Mouse (Mus musculus) kidney, adult 11 months (tissue): ENCODE data around the gene Elmo1.

Experiments
- DNase-seq: peaks from one replicate; pipeline ENCODE4 v3.0.0; 2022

The Elmo1 gene

DNA sequence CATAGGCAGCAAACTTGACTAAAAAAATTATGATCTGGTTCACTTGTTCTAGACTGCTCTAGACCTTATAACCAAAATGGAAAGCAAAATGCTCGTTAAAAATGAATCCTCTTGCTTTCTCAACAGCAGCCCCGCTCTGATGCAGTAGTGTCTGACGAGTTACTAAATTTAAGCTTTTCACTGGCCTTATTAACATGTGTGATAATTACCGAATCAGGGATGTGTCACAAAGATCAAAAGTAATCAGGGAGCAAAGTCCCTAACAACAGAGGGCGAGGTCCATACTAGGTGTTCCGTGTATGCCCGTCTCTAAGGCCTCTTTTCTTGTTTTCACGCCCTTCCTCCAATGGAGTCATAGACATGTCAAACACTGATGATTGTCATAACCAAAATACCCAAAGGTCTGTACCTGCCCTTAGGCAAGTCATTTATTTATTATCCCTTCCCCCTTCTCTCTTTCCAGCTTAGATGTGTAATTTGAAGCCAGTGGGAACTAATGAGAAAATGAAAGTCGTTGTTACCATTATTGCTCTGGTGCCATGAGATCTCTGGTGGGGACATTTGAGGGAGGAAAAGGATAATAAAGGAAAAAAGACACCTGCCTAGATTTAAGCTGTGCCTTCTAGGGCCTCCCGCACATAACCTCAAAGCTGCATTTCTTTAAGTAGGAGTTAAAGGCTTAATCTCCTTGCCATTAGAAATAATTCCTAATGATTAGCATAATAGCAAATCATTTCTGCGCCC lies 316.2 kb downstream of the Elmo1 start:
- DNase-seq: no peak

DNA sequence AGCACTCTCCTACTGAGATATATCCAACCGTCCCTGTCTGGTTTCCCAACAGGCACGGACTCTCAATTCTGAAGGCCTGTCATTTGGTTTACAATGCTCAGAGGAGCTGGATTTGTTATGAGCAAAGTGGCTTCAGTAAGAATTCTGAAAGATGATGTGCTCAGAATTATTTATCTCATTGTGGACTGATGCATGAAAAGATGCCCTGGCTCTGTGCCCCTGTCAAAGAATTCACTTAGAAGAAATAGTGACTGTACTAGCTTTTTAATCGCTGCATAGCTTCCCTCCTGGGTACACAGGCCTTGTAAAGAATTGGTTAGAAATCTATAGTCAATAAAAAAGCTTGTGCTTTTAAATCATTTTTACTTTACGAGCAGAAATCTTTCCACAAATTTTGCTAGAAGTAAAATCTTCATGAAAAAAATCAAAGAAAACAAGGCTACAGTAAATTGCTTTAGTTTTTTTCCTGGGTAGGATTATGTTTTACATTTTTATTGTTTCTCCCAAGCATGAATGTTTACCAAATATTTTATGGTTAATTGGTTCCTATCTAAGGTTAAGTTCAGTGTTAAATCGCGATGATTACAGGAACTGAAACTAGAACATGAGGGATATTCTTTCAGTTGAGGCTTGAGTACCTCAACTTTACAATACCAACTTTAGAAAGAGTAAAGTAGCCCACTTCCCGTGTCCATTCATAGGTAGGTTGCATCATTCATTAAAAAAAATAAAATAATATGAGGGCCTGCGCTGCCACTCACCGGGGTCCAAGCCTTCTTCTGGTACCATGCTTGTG lies 320.1 kb downstream of the Elmo1 start:
- DNase-seq: no peak

DNA sequence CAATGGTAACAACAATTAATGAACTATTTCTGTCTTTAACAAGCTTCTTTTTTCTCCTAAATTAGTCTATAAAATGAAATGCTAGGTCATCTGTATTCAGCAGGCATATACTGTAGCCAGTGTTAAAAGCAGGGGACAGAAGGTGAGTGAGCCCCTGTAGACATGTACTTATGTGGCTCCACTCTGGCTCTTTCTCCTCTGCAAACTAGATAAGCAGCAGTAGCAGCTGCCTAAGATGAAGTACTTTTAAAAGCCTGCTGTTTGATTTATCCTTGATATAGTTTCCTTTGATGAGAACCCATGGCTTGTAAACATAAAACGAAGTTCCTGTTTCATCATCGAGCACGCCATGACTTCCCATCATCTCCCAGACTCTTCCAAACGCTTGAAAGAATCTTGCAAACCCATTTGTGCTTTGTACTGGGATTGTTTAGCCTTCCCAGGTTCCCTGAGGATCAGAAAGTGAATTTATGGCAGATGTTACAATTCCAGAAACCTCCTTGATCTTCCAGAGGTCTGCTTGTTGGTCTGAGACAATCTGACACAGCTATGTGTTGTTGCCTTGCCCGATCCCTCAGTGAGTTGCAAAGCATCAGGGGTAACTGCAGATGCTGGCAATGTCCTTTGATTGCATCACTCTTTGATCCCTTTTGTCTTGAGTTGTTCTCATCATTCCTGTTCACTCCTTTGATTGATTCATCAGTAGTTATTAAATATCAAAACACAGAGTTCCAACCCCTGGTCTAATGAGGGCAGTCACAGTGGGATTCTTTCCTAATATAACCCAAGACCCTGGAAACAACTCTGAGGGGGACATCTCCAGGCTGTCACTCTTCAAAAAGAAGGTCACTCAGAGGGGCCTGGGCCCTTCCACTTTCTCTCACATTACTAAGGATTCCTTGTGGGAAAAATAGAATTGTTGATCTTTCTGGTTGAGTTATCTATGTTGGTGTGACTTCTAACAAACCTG lies 326.6 kb downstream of the Elmo1 start:
- DNase-seq: no peak

DNA sequence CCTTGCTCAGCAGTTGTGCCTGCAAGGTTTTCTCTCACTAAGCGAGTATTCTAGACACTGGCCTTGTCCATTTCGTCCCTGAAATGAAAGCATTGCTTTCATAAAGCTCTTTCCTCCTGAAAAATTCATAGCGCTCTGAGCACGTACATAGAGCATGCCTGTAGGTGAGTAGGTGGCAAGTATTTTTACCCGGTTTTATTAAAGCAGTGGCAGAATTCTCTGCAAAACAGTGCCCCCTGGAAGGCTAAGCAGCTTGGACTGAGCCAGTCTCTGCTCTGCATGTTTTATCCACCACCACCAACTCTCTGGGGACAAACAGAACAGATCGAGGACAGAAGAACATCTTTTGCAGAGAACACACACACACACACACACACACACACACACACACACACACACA lies 340.6 kb downstream of the Elmo1 start:
- DNase-seq: no peak

DNA sequence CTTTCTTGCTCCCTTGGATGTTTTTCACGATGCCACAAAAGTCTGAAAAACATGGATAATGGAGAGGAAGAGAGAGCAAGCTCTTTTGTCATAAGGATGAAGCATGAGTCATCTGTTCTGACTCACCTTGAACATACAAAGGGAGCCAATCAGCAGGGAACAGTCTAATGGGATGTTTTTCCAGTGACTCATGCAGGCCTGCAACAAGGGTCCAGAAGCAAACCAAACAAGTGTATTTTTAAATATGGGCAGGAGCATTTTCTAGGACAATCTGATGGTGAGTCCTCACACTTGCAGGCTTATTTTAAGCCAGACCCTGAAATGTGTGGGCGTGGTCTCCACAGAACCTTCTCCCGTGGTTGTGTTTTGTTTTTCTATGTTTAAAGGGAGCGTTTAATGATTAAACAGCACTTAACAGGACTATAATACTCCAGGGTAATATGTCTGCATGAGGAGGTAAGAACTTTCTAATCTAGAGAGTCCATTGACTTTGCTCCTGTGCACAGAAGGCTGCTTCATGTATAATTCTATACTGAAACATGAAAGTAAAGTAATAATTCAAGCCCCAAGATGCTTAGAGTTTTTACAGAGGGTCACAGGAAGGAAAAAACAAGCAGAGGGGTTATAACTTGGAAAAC lies 342.9 kb downstream of the Elmo1 start:
- DNase-seq: peak; percentile 7

DNA sequence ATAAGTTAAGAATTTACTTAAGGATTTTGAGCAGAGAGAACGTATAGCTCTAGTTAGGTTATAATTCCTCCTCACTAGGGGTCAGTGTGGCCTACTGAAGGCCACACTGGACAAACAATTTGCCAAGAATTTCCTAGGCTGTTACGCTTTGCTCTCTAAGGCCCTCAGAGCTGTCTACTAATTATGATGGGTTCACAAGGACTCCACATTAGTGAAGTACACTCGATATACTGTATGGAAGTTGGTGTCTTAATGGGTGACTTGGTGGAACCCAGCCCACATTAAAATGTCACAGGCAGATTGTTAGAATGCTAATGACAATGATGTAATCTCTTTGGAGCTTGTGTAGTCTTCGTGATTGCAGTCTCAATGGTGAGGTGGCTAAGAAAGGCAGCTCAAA lies 343.7 kb downstream of the Elmo1 start:
- no peak for DNase-seq

DNA sequence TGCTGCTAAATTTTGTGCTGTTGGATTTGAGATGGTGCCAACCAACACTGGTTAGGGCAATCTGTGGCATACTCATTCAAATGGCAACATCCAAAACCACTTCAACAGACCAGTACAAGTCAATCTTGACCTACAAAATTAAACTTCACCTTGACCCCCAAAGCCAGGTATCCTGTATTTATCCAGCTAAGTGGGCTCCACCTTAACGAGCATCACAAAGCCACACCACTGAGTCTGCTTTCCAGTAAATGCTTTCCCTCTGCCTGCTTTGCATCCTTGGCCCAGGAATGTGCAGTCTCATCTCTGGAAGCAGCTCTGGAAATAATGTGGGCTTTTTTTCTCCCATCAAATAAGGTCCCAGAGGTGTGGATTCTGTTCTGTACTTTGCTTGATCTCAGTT lies 349.1 kb downstream of the Elmo1 start:
- DNase-seq: no peak

DNA sequence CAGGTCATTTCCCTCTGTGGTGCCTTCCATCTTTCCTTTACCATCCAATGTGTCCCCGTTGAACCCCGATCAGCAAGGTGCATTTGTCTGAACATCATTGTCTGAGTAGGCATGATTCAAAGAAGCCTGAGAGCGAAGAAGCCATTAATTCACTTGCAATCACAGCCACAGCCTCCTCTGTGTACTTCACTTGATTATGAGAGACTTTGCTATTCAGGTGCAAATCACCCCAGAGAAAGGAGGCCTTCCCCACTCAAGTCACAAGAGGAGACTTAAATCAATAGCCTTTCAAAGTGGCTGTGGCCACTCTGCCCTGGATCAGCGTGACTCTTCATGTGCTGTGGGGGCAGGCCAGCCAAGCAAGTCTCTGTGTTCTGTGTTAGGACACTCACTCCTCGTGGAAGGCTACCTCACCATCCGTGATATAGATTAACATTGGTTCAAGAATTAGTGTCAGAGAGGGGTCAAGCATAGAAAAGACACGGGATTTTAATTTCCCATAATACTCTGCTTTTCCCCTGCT lies 360.5 kb downstream of the Elmo1 start:
- DNase-seq: no peak

DNA sequence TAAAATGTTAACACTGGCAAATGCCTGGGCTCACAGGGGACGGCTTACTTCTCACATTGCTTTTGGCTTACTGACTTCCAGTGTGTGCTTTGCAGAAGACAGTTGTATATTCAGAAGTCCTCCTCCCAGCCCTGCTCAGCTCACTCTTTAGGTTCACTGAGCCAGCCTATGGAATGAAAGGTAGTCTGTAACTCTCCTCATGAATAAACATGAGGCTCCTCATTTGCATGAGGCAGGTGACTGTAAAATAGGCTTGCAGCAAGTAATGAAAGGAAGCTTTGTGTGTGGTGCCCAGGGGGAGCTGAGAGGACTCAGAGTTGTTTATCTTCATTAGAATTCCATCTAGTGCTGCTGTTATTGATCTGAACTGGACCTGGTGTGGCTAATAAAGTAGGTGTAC lies 364.0 kb downstream of the Elmo1 start:
- DNase-seq: no peak

DNA sequence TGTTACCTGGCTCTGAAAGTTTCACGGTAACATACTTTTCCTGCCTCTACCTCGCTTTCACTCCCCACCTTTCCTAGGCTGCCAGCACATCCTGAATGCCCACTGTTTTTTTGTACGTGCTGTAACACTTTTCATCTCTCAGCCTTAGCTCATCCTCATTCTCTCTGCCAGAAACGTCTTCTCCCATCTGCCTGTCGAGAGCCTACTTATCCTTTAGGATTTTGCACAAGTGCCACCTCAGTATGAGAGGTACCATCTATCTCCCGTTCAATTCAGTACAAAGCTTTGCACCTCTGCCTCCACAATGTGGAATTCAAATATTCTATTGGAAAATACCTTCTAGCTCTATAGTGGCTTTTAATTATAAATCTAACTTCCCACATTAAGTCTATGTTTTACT lies 369.7 kb downstream of the Elmo1 start:
- no peak for DNase-seq

DNA sequence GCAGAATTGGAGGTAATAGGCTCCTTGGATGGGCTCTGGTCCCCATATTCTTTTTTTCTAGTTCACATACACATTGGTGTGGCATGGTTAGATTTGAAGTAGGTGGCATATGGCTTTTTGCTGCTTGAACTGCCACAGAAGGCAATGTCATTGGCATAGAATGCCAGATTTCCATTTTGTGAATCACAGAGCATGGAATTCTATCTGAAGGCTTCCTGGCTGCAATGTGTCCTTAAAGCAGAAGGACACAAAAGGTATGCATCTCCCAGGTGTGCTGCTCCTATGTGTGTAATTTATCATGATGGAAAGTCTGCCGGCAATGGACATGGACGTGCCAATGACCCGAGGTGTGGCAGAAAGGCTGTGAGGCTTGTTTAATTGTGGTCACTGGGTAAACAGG lies 371.2 kb downstream of the Elmo1 start:
- DNase-seq: no peak

DNA sequence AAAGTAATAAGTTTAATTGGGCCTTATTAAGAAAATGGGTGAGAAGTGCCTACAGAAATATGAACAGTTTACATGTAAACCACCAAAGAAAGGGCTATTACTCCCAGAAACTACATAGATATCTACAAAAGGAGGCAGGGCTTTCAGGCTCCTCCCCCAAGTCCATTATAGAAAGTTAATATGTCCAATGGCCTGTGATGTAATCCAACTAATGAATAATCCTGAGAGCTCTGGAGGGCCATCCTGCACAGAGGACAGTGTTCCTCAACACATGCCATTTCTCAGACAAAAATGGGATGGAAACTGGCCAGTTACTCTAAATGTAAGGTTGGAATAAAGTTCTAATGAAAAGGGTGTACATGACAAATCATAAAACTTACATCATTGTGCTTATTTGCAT lies 373.8 kb downstream of the Elmo1 start:
- no peak for DNase-seq

DNA sequence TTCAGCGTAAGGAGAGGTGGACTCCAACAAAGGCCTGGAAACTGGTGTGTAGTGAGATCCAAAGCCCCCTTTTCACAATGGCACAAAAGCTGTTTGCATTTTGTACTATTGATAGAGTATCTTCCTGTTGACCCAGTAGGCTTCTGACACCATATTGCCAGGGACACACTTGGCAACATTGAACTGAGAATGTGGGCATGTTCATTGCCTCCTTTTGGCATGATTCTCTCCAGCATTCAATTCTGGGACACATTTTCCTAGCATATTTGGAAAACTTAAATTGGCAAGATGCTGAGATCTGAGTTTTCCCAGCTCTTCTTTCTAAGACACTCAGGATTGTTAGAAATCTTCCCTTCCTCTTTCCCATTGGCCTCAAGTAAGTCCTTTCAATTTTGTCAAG lies 377.0 kb downstream of the Elmo1 start:
- DNase-seq: no peak

DNA sequence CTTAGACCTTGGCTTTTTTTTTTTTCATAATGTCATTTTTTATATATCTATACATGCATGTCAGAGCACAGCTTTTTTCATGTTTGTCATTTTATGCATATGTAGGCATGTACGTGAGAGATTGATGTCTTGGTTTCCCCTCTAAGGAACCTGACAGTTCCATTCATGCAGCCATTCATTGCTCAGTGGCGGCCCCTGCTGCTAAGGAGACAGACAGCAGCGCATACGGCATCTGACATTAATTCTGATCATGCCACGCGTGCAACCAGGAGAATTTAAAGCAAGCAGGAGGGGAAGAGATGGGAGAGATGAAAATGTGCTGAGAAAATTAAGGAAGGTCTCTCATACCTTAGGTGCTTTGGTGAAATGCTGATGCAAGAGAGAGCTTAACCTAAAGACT lies 381.3 kb downstream of the Elmo1 start:
- peak; percentile 23 for DNase-seq

DNA sequence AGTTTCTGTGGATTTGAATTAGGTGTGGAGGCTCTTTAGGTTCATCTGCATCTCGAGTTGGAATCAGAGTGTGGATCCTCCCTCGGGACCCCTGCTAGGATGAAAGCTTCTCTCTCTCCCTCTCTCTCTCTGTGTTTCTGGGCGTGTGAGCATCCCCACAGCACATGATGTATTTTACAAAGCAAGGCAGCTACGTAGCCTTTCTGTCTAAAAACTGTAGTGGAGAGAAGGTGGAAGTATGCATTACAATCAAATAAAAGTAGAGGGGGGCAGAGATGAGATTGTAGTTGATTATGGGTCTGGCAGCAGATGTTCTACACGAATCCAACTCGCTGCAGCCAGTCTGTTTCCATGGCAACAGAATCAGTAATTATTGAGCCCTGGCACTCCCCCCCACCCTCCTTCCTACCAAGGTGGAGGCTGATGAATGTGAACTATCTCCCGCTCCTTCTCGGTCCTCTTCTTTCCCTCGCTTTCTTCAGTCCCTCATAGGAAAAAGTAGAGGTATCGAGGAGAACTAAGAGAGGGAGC lies 382.0 kb downstream of the Elmo1 start:
- no peak for DNase-seq

DNA sequence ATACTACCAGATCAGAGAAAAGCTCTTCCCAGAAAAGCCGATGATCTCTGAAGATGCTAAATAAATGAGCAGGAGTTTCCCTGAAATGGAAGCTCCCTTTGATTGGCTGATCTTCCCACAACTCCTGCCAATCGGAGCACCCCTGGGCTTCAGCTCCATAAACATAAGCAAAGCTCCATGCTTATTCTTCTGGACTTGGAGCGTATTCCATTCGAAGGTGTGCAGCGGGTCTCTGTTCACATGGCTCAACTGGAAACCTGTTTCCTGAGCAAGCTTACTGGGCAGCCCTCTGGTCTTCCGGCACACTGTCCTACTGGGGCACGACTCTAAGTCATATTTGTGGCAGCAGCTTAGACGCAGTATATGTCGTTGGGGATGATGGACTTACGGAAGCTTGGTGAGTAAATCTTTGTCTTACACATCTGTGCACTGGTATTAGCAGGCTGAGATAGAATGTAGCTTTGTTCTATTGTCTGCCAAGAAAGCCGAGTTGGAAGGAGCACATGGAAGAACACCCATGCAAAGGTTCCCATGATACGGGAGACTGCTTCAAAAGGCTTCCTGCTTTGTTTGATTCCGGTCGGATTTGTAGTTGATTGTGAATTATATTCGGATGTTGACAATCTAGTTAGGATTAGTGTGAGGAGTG lies 382.6 kb downstream of the Elmo1 start:
- DNase-seq: no peak

DNA sequence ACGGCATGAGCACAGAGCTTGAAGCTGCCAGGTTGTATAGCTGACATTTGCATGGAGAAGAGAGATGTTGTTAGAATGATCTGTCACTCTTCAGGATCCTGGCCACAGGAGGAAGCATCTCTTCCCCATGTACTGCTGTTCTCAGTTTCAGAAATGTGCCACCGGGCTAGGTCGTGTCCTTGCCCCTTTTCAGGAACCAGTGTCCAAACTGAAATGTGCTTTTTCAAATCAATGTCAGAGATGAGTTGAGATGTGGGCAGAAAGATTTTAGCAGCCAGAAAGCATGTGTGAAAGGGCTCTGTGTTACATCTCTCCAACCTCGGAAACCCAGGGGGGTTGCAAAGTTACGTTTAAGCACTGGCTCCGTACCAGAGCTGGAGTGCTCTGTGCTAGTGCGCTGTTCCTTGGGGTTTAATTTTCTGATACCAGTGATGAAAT lies 383.3 kb downstream of the Elmo1 start:
- no peak for DNase-seq

DNA sequence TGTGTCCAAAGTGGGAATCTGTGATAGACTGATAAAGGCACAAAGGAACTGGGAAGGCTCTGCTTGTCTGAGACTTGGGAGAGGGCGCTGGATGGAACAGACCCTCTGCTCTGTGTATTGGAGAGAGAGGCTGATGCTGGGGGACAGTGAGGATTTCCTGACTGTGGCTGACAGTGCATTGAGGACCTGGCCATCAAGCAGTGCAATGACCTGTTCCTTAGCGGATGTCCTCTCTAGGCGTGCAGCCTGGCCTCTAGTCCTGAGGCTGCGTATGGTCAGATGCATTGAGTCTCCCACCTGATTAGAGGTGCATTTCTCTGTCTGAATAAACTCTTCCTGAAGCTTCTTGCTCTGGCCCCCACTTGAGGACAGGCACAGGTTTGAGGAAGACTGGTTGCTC lies 384.2 kb downstream of the Elmo1 start:
- DNase-seq: no peak

DNA sequence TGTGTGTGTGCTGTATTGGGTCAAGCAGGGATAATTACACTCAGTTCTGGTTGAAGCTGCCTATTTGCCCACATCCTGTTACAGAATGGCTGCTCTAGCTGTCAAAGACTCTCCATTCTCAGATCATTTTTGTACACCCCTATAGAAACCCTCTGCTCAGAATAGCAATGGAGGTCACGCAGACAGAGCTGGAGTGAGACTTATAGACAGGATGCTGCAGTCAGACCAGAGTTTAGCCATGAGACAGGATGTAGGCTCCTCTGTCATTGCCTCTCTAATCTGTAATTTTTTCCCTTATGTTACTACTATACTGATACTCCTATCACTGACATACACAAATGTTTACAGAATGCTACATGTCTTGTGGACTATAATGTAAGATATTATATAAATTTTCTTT lies 391.4 kb downstream of the Elmo1 start:
- DNase-seq: no peak

DNA sequence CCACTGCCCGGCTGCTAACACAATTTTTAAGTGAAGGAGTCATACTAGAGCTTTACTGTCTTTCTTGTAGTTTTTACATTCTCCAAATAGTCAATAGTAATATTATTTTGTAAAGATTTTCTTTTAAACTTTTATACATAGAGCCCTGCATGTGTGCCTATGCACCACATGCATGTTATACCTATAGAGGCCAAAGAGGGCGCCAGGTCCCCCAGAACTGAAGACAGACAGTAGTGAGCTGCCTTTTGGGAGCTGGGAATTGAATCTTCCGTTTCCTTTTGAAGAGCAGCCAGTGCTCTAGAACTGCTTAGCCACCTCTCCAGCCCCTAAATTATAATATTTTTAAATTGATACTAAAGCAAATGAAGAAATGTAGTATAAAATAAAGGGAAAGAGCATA lies 398.7 kb downstream of the Elmo1 start:
- no peak for DNase-seq

DNA sequence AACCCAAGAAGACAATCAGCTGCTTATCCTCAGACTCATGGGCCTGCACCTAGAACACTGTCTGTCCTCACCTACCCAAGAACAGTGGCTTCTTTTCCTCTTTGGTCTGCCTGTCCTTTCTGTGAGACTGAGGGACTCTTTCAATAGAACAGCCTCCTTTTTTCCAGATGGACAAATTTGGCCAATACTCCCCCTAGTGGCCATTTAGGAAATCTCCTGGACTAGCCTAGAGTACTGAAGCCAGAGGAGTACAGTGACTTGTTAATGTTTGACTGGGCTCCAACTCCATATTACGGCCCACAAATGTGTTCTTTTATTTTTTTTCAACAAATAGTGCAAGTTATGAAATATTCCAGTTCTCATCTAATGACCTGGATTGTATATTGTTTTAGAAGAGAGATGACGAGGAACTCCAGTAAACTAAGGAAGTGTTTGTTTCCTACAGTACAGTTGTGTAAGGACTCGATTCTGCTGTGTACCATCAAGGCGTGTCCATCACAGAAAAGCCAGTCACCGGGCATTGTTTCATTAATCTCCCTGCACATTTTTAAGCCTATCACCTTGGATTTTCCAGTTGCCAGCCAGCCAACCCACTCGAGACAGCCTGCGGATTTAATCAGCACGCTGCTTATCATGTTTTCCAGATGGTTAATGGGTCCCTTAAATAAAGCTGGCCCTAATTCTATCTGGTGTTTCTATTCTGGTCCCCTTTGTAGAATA lies 399.5 kb downstream of the Elmo1 start:
- no peak for DNase-seq
